Mouse (Mus musculus) midbrain, embryonic 13.5 days (tissue): ENCODE results near the gene Lsm7. TPM values are rescaled to one million over a fixed set of nuclear protein-coding genes. Genes with fewer than 3 reads are reported as not detected.

Source experiments
- ATAC-seq: fragments of 200-750 bp; cut with Nextera tagmentation; 2 replicates; pipeline ENCODE4 v1.8.0; 2017; ENCODE audit warnings: mild to moderate bottlenecking, moderate TSS enrichment, moderate library complexity
- H3K27ac ChIP-seq: fragments of 300-500 bp; sonication (generic); 2 replicates; pipeline ENCODE4 v1.5.1; 2015; ENCODE audit warnings: inconsistent platforms, mild to moderate bottlenecking, moderate library complexity
- H3K27me3 ChIP-seq: fragments of 300-500 bp; sonication (generic); 2 replicates; pipeline ENCODE4 v1.6.1; 2015; ENCODE audit warnings: mild to moderate bottlenecking, inconsistent platforms
- H3K36me3 ChIP-seq: fragments of 300-500 bp; sonication (generic); 2 replicates; pipeline ENCODE4 v1.6.1; 2015; ENCODE audit warnings: mild to moderate bottlenecking, inconsistent platforms
- H3K4me1 ChIP-seq: fragments of 300-500 bp; sonication (generic); replicated peaks from 2 replicates; pipeline ENCODE4 v1.6.1; 2015; ENCODE audit warnings: inconsistent platforms
- H3K4me2 ChIP-seq: fragments of 300-500 bp; sonication (generic); replicated peaks from 2 replicates; pipeline ENCODE4 v1.6.1; 2015; ENCODE audit warnings: moderate library complexity, mild to moderate bottlenecking, inconsistent platforms
- H3K4me3 ChIP-seq: fragments of 300-500 bp; sonication (generic); replicated peaks from 2 replicates; pipeline ENCODE4 v1.5.1; 2015; ENCODE audit warnings: mild to moderate bottlenecking, inconsistent platforms
- H3K9ac ChIP-seq: fragments of 300-500 bp; sonication (generic); replicated peaks from 2 replicates; pipeline ENCODE4 v1.6.1; 2015; ENCODE audit warnings: mild to moderate bottlenecking, inconsistent platforms
- H3K9me3 ChIP-seq: fragments of 300-500 bp; sonication (generic); 2 replicates; pipeline ENCODE4 v1.6.1; 2016; ENCODE audit warnings: mild to moderate bottlenecking, inconsistent platforms
- WGBS: fragments of 180-500 bp; shearing (Covaris S2); methylation state at CpG from one replicate; pipeline ENCODE4 v1.1.7; 2015; 5-methylcytosine and 5-hydroxymethylcytosine counted together
- polyA plus RNA-seq: library from polyadenylated mRNA; unstranded; fragments of >200 nt; fragmentation: Nextera tagmentation; extraction: Ambion mirVana; gene quantifications from 2 replicates; pipeline ENCODE4 v1.2.1, GENCODE M21; 2015

Lsm7 gene
- polyA plus RNA-seq, 1 experiment from 2014 or later, result 254 TPM

GRCm38 (mm10) chr10:80843931-80844547 is 11.0 kb downstream of the Lsm7 start, which contains the start of gene Lingo3:
Gene Lingo3 (minus strand): TSS chr10:80844039.
- H3K9me3 ChIP-seq, result no peaks in the 10 kb centered on the region
- H3K4me1 ChIP-seq, result peaks cover 19% of the 10 kb centered on the region
- peaks cover 53% of the 10 kb centered on the region for H3K27me3 ChIP-seq
- no peaks in the 10 kb centered on the region for H3K36me3 ChIP-seq
- peak within 1 kb of the TSS; percentile 74 for H3K9ac ChIP-seq
- H3K27ac ChIP-seq, result no peak within 1 kb of the TSS
- H3K4me3 ChIP-seq, result peak within 1 kb of the TSS; percentile 48
- peak; percentile 37; the same call in 1 of the 2 replicates for ATAC-seq
- 4% methylated on average over 47 of the region's 51 CpGs for WGBS
- H3K4me2 ChIP-seq, result peak within 1 kb of the TSS; percentile 78

- H3K27me3 ChIP-seq, result peaks cover 53% of the 10 kb centered on the region
- WGBS, result 8% methylated on average over 32 of the region's 32 CpGs
- H3K9me3 ChIP-seq, result no peaks in the 10 kb centered on the region
- H3K9ac ChIP-seq, result peak overlapping the region; percentile 74
- no peaks in the 10 kb centered on the region for H3K36me3 ChIP-seq
- H3K4me2 ChIP-seq, result peak overlapping the region; percentile 78
- H3K27ac ChIP-seq, result no peak overlapping the region
- peak overlapping the region; percentile 48 for H3K4me3 ChIP-seq
- peaks cover 19% of the 10 kb centered on the region for H3K4me1 ChIP-seq
- ATAC-seq, result 0 out of 2 replicates have a peak, but pooled peaks have one; percentile 28
These were observed 11.7 kb downstream of the Lsm7 start for GRCm38 (mm10) chr10:80843087-80843930.

- H3K27me3 ChIP-seq, result peaks cover 53% of the 10 kb centered on the region
- H3K36me3 ChIP-seq, result no peaks in the 10 kb centered on the region
- no peaks in the 10 kb centered on the region for H3K9me3 ChIP-seq
- no peak overlapping the region for H3K27ac ChIP-seq
- 83% methylated on average over 15 of the region's 15 CpGs for WGBS
- no peak overlapping the region for H3K9ac ChIP-seq
- H3K4me3 ChIP-seq, result no peak overlapping the region
- ATAC-seq, result no peak
- peaks cover 21% of the 10 kb centered on the region for H3K4me1 ChIP-seq
- no peak overlapping the region for H3K4me2 ChIP-seq
These were observed 12.7 kb downstream of the Lsm7 start for GRCm38 (mm10) chr10:80842334-80842733.

- Histone ChIP-seq H3K4me3 (no peak overlapping the region), H3K27me3 (peaks cover 57% of the 10 kb centered on the region), H3K27ac (no peak overlapping the region), H3K9me3 (no peaks in the 10 kb centered on the region), H3K36me3 (no peaks in the 10 kb centered on the region), H3K9ac (no peak overlapping the region), H3K4me1 (peaks cover 21% of the 10 kb centered on the region), H3K4me2 (no peak overlapping the region)
- ATAC-seq, result no peak
- whole genome bisulfite sequencing, result 88% methylated on average over 2 of the region's 2 CpGs
These were observed 13.3 kb downstream of the Lsm7 start for GRCm38 (mm10) chr10:80841685-80842084.

- H3K4me2 ChIP-seq, result no peak overlapping the region
- H3K27ac ChIP-seq, result no peak overlapping the region
- H3K4me3 ChIP-seq, result no peak overlapping the region
- no peak overlapping the region for H3K9ac ChIP-seq
- no peaks in the 10 kb centered on the region for H3K36me3 ChIP-seq
- peaks cover 61% of the 10 kb centered on the region for H3K27me3 ChIP-seq
- no peaks in the 10 kb centered on the region for H3K9me3 ChIP-seq
- H3K4me1 ChIP-seq, result peaks cover 31% of the 10 kb centered on the region
- 60% methylated on average over 6 of the region's 6 CpGs for WGBS
- no peak for ATAC-seq
These were observed 15.2 kb downstream of the Lsm7 start for GRCm38 (mm10) chr10:80839848-80840247.

- no peak for ATAC-seq
- H3K4me2 ChIP-seq, result no peak overlapping the region
- peaks cover 21% of the 10 kb centered on the region for H3K4me1 ChIP-seq
- 68% methylated on average over 2 of the region's 2 CpGs for WGBS
- H3K27ac ChIP-seq, result no peak overlapping the region
- no peak overlapping the region for H3K4me3 ChIP-seq
- H3K9me3 ChIP-seq, result no peaks in the 10 kb centered on the region
- no peak overlapping the region for H3K9ac ChIP-seq
- H3K27me3 ChIP-seq, result peaks cover 61% of the 10 kb centered on the region
- no peaks in the 10 kb centered on the region for H3K36me3 ChIP-seq
These were observed 16.6 kb downstream of the Lsm7 start for GRCm38 (mm10) chr10:80838346-80838912.

- ATAC-seq, result no peak
- 21% methylated on average over 2 of the region's 2 CpGs for WGBS
- H3K4me3 ChIP-seq, result no peak overlapping the region
- peaks cover 22% of the 10 kb centered on the region for H3K4me1 ChIP-seq
- no peak overlapping the region for H3K9ac ChIP-seq
- no peaks in the 10 kb centered on the region for H3K9me3 ChIP-seq
- H3K27ac ChIP-seq, result no peak overlapping the region
- H3K4me2 ChIP-seq, result no peak overlapping the region
- H3K27me3 ChIP-seq, result peaks cover 59% of the 10 kb centered on the region
- no peaks in the 10 kb centered on the region for H3K36me3 ChIP-seq
These were observed 17.2 kb downstream of the Lsm7 start for GRCm38 (mm10) chr10:80837827-80838226.

GRCm38 (mm10) chr10:80836949-80837379 is 18.0 kb downstream of the Lsm7 start:
- Histone ChIP-seq H3K27me3 (peaks cover 51% of the 10 kb centered on the region), H3K27ac (no peak overlapping the region)
- WGBS, result 53% methylated on average over 7 of the region's 7 CpGs

GRCm38 (mm10) chr10:80835617-80836016 is 19.4 kb downstream of the Lsm7 start:
- peaks cover 38% of the 10 kb centered on the region for H3K4me1 ChIP-seq
- H3K9me3 ChIP-seq, result no peaks in the 10 kb centered on the region
- WGBS, result 51% methylated on average over 30 of the region's 30 CpGs
- H3K4me3 ChIP-seq, result 0 out of 2 replicates have a peak overlapping the region, but pooled peaks have one; percentile 1
- H3K27ac ChIP-seq, result no peak overlapping the region
- ATAC-seq, result peak; percentile 31; the same call in 1 of the 2 replicates
- H3K27me3 ChIP-seq, result peaks cover 42% of the 10 kb centered on the region
- peaks cover 4% of the 10 kb centered on the region; the same call in 1 of the 2 replicates for H3K36me3 ChIP-seq
- peak overlapping the region; percentile 32 for H3K9ac ChIP-seq
- peak overlapping the region; percentile 1; the same call in 1 of the 2 replicates for H3K4me2 ChIP-seq

More at GRCm38 (mm10) chr10:80836949-80837379, 18.0 kb downstream of the Lsm7 start:
- Histone ChIP-seq H3K9ac (no peak overlapping the region), H3K4me2 (no peak overlapping the region), H3K36me3 (no peaks in the 10 kb centered on the region), H3K9me3 (no peaks in the 10 kb centered on the region), H3K4me1 (peaks cover 29% of the 10 kb centered on the region), H3K4me3 (no peak overlapping the region)
- ATAC-seq, result no peak

- 30% methylated on average over 7 of the region's 7 CpGs for WGBS
- Histone ChIP-seq H3K36me3 (peaks cover 25% of the 10 kb centered on the region), H3K4me3 (no peak overlapping the region), H3K9ac (no peak overlapping the region), H3K9me3 (no peaks in the 10 kb centered on the region), H3K27ac (no peak overlapping the region), H3K27me3 (peaks cover 42% of the 10 kb centered on the region), H3K4me2 (no peak overlapping the region), H3K4me1 (peaks cover 54% of the 10 kb centered on the region)
- ATAC-seq, result no peak
These were observed 22.2 kb downstream of the Lsm7 start for GRCm38 (mm10) chr10:80832818-80833217.

GRCm38 (mm10) chr10:80831136-80831535 is 23.9 kb downstream of the Lsm7 start:
- Histone ChIP-seq H3K4me2 (no peak overlapping the region), H3K9me3 (no peaks in the 10 kb centered on the region), H3K27ac (0 out of 2 replicates have a peak overlapping the region, but pooled peaks have one; percentile 14), H3K36me3 (peaks cover 25% of the 10 kb centered on the region), H3K27me3 (peaks cover 32% of the 10 kb centered on the region), H3K4me3 (no peak overlapping the region), H3K4me1 (peaks cover 58% of the 10 kb centered on the region), H3K9ac (no peak overlapping the region)
- WGBS, result 3% methylated on average over 9 of the region's 9 CpGs
- no peak for ATAC-seq
